Mouse (Mus musculus) cerebellum, adult 2 months (tissue): Measurements from ENCODE around the gene Crabp1. TPM values are rescaled to one million over a fixed set of nuclear protein-coding genes. Genes with fewer than 3 reads are reported as not detected.
A peak's percentile ranks its signal among the peaks of the same experiment; 100 is the strongest.

ENCODE experiments used
- DNase-seq, 2 experiments: peaks; one replicate each; pipeline ENCODE4 v3.0.0; 2021
- H3K27ac ChIP-seq: fragments of 200-500 bp; 2 replicates; pipeline ENCODE4 v1.5.1; 2012; ENCODE audit warnings: low read length, control low read depth, inconsistent platforms; ENCODE audit not compliant: insufficient read depth
- H3K27me3 ChIP-seq: fragments of 200-500 bp; 2 replicates; pipeline ENCODE4 v1.6.1; 2012; ENCODE audit warnings: inconsistent platforms, mild to moderate bottlenecking, low read length, moderate library complexity; ENCODE audit not compliant: control insufficient read depth, insufficient read depth
- H3K4me1 ChIP-seq: fragments of 200-500 bp; 2 replicates; pipeline ENCODE4 v1.6.1; 2011; ENCODE audit warnings: low read length; ENCODE audit not compliant: control insufficient read depth, insufficient read depth
- H3K4me3 ChIP-seq: fragments of 200-500 bp; replicated peaks from 2 replicates; pipeline ENCODE3; 2011; ENCODE audit warnings: mild to moderate bottlenecking, low read depth, low read length, control low read depth; ENCODE audit not compliant: insufficient read depth
- CTCF ChIP-seq: fragments of 200-500 bp; IDR thresholded peaks from 2 replicates; pipeline ENCODE4 v1.5.1; 2011; ENCODE audit warnings: low read depth, mild to moderate bottlenecking, control low read depth, low read length, moderate library complexity, borderline replicate concordance; ENCODE audit not compliant: insufficient read depth
- POLR2A ChIP-seq: fragments of 200-500 bp; IDR thresholded peaks from 2 replicates; pipeline ENCODE4 v1.6.1; 2011; ENCODE audit warnings: low read length, control low read depth, borderline replicate concordance; ENCODE audit not compliant: insufficient read depth
- WGBS: fragments of 180-500 bp; shearing (Covaris S2); methylation state at CpG from one replicate; pipeline ENCODE4 v1.1.7; 2018; 5-methylcytosine and 5-hydroxymethylcytosine counted together
- polyA plus RNA-seq: library from polyadenylated mRNA; depleted of rRNA; stranded (reverse); fragments of >200 nt; gene quantifications from 2 replicates; pipeline ENCODE4 v1.2.3, GENCODE M21; 2012

Gene Crabp1
- polyA plus RNA-seq, 1 experiment, result 5.5 TPM

DNA sequence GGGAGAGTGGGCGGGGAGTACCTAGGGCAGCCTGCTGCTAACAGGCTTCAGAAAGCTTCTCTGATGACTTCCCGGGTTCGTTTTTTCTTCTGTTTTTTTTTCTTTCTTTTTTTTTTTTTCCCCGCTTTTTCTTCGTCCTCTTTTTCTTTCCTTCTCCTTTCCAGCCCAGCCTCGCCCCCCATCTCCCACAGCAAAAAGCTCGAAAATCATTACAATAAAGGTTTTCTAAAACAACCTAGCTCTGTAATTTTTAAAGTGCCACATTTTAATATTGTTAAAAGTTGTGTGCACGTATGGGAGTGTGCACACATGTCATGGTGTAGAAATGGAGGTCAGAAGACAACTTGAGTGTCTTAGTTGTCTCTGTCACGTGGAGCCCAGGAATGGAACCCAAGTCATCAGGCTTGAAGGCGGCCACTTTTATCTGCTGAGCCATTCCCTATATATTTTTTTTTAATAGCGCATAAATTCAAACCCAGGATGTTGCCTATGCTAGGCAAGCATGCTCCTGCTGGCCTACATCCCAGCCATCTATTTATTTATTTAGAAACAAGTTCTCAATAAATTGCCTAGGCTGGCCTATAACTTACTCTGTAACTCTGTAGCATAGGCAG lies 29.8 kb upstream of the Crabp1 start:
- peak in 1 of 2 experiments; percentile 18 for DNase-seq
- Histone ChIP-seq H3K4me3 (peak overlapping the region; percentile 85), H3K4me1 (peaks cover 5% of the 10 kb centered on the region; the same call in 1 of the 2 replicates), H3K27me3 (no peaks in the 10 kb centered on the region), H3K27ac (no peak overlapping the region)
- TF ChIP-seq CTCF, result no peak
- TF ChIP-seq POLR2A, result no peak
- 13% methylated on average over 11 of the region's 11 CpGs for WGBS

DNA sequence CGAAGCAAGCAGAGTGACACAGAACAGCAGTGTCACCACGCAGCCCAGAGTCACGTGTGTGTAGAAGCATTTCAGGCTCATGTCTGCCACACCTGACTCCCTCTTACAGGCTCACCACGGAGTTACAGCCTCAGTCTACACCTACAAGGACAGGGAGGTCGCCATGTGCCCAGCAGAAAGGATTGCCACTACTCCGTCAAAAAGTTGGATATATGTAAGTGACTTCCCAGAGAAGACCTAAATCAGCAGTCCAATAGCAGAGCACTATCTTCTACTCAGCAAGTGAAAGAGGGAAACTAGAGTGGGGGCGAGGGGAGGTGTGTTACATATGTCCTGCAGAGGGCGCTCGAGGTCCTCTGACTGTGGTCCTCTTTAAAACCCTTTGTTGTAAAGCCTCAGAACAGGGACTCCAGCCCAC lies 28.3 kb upstream of the Crabp1 start:
- no peaks in the 10 kb centered on the region for H3K27me3 ChIP-seq
- no peak for DNase-seq
- TF ChIP-seq CTCF, result peak; percentile 63
- TF ChIP-seq POLR2A, result no peak
- H3K4me1 ChIP-seq, result peaks cover 5% of the 10 kb centered on the region; the same call in 1 of the 2 replicates
- WGBS, result 19% methylated on average over 9 of the region's 9 CpGs
- no peak overlapping the region for H3K27ac ChIP-seq
- no peak overlapping the region for H3K4me3 ChIP-seq

DNA sequence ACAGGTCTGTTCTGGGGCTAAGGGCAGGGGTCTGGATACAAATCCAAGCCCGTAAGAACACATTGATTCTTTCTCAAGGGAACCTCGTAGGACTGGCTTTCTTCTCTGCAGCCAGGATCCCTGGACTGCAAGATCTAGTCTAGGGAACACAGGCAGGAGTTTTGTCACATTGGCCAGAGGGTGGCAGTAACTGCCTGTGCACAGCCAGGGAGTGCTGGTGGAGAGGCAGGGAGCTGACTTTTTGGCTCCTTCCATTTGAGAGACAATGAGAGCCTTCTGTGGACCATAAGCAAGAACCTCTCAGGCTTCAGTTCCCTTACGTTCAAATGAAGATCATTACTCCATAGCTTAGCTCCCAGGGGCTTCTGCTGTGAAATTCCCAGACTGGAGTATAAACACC lies 26.2 kb upstream of the Crabp1 start:
- Histone ChIP-seq H3K27me3 (no peaks in the 10 kb centered on the region), H3K4me3 (no peak overlapping the region), H3K27ac (no peak overlapping the region), H3K4me1 (peaks cover 1% of the 10 kb centered on the region; the same call in 1 of the 2 replicates)
- peak; percentile 23 to 25 for DNase-seq
- peak; percentile 59 for TF ChIP-seq CTCF
- TF ChIP-seq POLR2A, result no peak
- WGBS, result 30% methylated on average over 3 of the region's 3 CpGs

DNA sequence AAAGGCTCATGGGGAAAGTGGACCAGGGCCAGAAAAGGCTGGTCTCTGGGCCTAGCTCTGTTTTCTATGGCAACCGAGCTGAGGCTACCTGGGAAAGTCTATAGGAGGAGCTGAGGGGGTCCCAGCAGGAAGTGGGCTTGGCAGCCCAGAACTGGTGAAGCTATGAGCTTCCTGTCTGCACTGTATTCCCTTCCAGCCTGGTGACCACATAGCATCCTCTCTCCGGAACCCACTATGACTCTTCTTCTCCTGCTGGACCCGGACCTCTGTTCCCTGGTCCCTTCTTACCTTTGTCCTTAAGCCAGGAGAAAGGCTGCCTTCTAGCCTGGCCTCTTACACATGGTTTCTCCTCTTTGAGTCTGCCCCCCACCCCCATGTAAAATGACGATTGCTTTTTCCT lies 20.7 kb upstream of the Crabp1 start:
- no peaks in the 10 kb centered on the region for H3K4me1 ChIP-seq
- no peaks in the 10 kb centered on the region for H3K27me3 ChIP-seq
- no peak overlapping the region for H3K27ac ChIP-seq
- no peak for DNase-seq
- 80% methylated on average over 4 of the region's 4 CpGs for WGBS
- H3K4me3 ChIP-seq, result no peak overlapping the region
- TF ChIP-seq CTCF (no peak), POLR2A (no peak)

DNA sequence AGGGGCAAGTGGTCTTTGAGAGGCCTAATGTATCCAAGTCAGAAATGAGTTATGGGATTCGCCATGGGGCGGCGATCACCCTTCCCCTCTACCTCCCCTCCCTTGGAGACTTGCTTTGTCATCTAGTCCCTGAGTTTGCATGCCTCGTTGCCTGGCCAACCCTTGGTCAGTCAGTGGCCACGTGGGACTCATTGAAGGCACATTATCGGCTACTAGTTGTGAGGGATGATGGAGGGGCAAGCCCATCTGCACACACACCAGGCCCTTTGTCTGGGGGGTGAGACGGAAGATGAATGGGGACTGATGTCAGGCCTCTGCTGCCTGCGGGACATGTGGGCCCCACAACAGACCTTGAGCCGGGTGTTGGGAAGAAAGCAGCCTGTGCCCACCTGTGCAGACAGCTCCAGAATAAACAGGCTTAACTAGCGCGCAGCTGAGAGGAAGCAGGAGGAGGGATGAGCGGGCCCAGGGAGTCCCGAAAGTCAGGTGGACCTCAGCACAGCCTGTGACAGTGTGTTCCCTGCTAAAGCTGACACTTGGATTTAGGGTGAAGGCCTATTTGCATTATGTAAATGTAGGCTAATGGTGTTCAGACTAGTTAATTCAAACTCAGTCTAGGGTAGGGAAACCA lies 18.7 kb upstream of the Crabp1 start:
- WGBS, result 54% methylated on average over 13 of the region's 13 CpGs
- DNase-seq, result no peak
- no peak for TF ChIP-seq POLR2A
- no peak for TF ChIP-seq CTCF
- no peaks in the 10 kb centered on the region for H3K4me1 ChIP-seq
- H3K4me3 ChIP-seq, result no peak overlapping the region
- no peak overlapping the region for H3K27ac ChIP-seq
- no peaks in the 10 kb centered on the region for H3K27me3 ChIP-seq

DNA sequence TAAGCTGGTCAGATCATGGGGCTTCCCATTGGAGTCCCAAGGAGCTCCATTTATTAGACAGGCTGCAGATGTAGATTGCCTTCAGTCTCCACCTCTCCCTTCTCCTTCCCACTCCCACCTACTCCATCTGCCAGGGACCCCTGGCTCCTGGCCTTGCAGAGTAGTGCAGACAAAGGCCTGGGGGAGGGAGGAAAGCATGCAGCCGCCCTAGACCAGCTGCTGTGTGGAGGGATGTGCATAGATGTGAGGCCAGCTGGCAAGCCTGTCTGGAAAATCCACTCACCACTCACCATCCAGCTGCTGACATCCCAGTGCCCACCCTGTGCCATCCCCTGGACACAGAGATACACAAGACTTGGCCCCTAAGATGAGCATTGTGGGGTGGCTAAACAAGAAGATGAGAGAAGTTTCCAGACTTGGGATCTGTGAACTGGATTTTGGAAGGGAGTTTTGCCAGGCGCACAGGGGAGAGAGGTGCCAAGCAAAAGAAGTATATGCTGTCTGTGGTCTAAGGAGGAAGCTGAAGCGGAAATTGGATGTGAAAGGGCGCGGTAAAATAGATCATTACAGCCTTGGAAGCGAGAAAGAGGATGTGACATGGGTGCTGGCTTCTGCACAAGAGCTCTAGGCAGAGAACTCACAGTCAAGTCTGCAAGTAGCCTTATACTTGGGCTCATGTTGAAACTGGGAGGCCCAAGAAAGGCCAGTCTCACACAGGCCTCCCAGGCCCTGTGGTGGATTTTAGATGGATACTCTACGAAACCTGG lies 14.2 kb upstream of the Crabp1 start:
- DNase-seq, result no peak
- Histone ChIP-seq H3K27ac (no peak overlapping the region), H3K4me1 (no peaks in the 10 kb centered on the region), H3K4me3 (no peak overlapping the region), H3K27me3 (no peaks in the 10 kb centered on the region; the same call in 1 of the 2 replicates)
- 51% methylated on average over 7 of the region's 7 CpGs for WGBS
- TF ChIP-seq POLR2A (no peak), CTCF (no peak)

DNA sequence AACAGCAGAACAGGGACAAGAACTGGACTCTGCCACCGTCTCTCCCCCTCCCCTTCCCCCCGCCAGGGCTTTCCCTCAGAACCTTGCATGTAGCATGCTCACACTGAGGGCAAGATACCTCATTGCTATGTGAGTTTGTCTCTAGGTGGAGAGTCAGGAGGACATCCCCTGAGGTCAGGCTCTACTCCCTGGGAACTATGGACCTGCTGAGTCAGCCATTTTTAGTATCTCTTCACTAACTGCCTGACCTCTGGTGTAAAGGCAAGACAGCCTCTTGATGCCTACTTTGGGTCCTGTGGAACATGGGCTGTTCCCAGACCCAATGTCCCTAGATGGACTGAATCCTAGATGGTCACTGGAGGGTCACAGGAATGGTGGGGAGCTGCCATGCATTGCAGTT lies 12.9 kb upstream of the Crabp1 start:
- Histone ChIP-seq H3K4me1 (no peaks in the 10 kb centered on the region), H3K27me3 (no peaks in the 10 kb centered on the region; the same call in 1 of the 2 replicates), H3K4me3 (no peak overlapping the region), H3K27ac (no peak overlapping the region)
- DNase-seq, result no peak
- 86% methylated on average over 2 of the region's 2 CpGs for WGBS
- TF ChIP-seq CTCF, result no peak
- no peak for TF ChIP-seq POLR2A
